Mouse (Mus musculus): ENCODE data around the gene Tlr5.

DNA sequence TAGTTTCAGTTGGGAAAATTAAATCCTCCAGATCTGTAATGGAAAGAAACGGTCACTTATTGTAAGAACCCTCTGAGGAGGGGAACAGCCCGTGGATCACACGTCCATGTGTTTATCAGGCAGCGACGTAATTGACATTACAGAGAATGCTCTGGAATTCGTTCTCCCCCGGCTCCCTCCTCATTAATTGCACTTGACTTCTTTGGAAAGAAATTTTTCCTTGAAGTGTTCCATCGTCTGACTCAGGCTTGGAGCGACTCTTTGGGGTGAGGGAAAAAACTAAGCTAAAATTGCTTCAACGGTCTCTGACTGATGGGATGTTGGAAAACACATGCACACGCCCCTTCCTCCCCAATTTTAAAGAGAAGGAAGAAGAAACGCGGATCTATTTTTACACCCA, 31.7 kb downstream of the Tlr5 start:
- TF ChIP-seq CTCF (conservative IDR thresholded peaks at IDR 0.05 in 1 of 2, IDR thresholded peaks at IDR 0.05 in 1 of 2; ENCODE audit: low read depth in 2 of 2, low read length in 2 of 2) (no peak), E2F4 (IDR thresholded peaks at IDR 0.05; ENCODE audit: insufficient replicate concordance, low read depth, low read length) (no peak), MEF2A (IDR thresholded peaks at IDR 0.05; ENCODE audit: borderline replicate concordance, low read depth, low read length) (no peak), GABPA (IDR thresholded peaks at IDR 0.05; ENCODE audit: insufficient replicate concordance, low read depth, low read length) (no peak), EP300 (IDR thresholded peaks at IDR 0.05; ENCODE audit: low read length) (no peak), ETS1 (conservative IDR thresholded peaks at IDR 0.05; ENCODE audit: low read depth, low read length) (no peak)

Measured in CH12.LX (cell line).